Mouse (Mus musculus): ENCODE data around the gene Smco4.

- TF ChIP-seq POLR2A (IDR thresholded peaks at IDR 0.05; ENCODE audit: borderline replicate concordance, extremely low read depth, low read depth, low read length) (no peak), CTCF (IDR thresholded peaks at IDR 0.05; ENCODE audit: insufficient read depth, low read length) (no peak)
Measured at GRCm38 (mm10) chr9:15509363-15509762, 16.1 kb downstream of the Smco4 start.

Measured in lung, adult 2 months (tissue).